Mouse (Mus musculus) forebrain, postnatal 0 days (tissue): ENCODE results near the gene Immp2l. TPM values are rescaled to one million over a fixed set of nuclear protein-coding genes. Genes with fewer than 3 reads are reported as not detected.

Experiments
- ATAC-seq: fragments of 200-750 bp; cut with Nextera tagmentation; 2 replicates; pipeline ENCODE4 v1.8.0; 2017; ENCODE audit warnings: mild to moderate bottlenecking, moderate library complexity
- DNase-seq: peaks from one replicate; pipeline ENCODE4 v3.0.0-alpha.2; 2015
- H3K27ac ChIP-seq: fragments of 300-500 bp; sonication (generic); 2 replicates; pipeline ENCODE4 v1.5.1; 2014; ENCODE audit warnings: low read depth, mild to moderate bottlenecking, antibody characterized with exemption, low read length, moderate library complexity, mixed read lengths
- H3K27me3 ChIP-seq: fragments of 300-500 bp; sonication (generic); 2 replicates; pipeline ENCODE4 v1.6.1; 2014; ENCODE audit warnings: mild to moderate bottlenecking, low read length, mixed read lengths; ENCODE audit not compliant: insufficient read depth
- H3K36me3 ChIP-seq: fragments of 300-500 bp; sonication (generic); 2 replicates; pipeline ENCODE4 v1.6.1; 2014; ENCODE audit warnings: mild to moderate bottlenecking, moderate library complexity; ENCODE audit not compliant: insufficient read depth
- H3K4me1 ChIP-seq: fragments of 300-500 bp; sonication (generic); 2 replicates; pipeline ENCODE4 v1.6.1; 2014; ENCODE audit warnings: antibody characterized with exemption; ENCODE audit not compliant: insufficient read depth
- H3K4me2 ChIP-seq: fragments of 300-500 bp; sonication (generic); 2 replicates; pipeline ENCODE4 v1.6.1; 2014; ENCODE audit warnings: low read depth, mild to moderate bottlenecking, moderate library complexity
- H3K4me3 ChIP-seq: fragments of 300-500 bp; sonication (generic); 2 replicates; pipeline ENCODE4 v1.5.1; 2014; ENCODE audit warnings: low read depth, low read length, mixed read lengths
- H3K9ac ChIP-seq: fragments of 300-500 bp; sonication (generic); 2 replicates; pipeline ENCODE4 v1.6.1; 2014; ENCODE audit warnings: mild to moderate bottlenecking
- H3K9me3 ChIP-seq: fragments of 300-500 bp; sonication (generic); 2 replicates; pipeline ENCODE4 v1.6.1; 2016; ENCODE audit warnings: low read length
- CTCF ChIP-seq: sonication (generic); IDR thresholded peaks from 2 replicates; pipeline ENCODE4 v1.5.1; 2016; ENCODE audit warnings: antibody characterized with exemption, control low read depth, low read depth
- WGBS: fragments of 180-500 bp; shearing (Covaris S2); extraction: QIAGEN DNeasy Blood & Tissue Kit; methylation state at CpG from one replicate; pipeline ENCODE4 v1.1.7; 2014; 5-methylcytosine and 5-hydroxymethylcytosine counted together
- polyA plus RNA-seq: library from polyadenylated mRNA; unstranded; fragments of >200 nt; fragmentation: Nextera tagmentation; extraction: Ambion mirVana; gene quantifications from 2 replicates; pipeline ENCODE4 v1.2.1, GENCODE M21; 2015
- total RNA-seq: library from RNA; depleted of rRNA; stranded (reverse); fragments of >200 nt; gene quantifications from 2 replicates; pipeline ENCODE4 v1.2.3, GENCODE M21; 2014

The Immp2l gene
- total and polyA plus RNA-seq, 2 experiments from 2014 or later: 5.9 to 19.4 TPM

DNA sequence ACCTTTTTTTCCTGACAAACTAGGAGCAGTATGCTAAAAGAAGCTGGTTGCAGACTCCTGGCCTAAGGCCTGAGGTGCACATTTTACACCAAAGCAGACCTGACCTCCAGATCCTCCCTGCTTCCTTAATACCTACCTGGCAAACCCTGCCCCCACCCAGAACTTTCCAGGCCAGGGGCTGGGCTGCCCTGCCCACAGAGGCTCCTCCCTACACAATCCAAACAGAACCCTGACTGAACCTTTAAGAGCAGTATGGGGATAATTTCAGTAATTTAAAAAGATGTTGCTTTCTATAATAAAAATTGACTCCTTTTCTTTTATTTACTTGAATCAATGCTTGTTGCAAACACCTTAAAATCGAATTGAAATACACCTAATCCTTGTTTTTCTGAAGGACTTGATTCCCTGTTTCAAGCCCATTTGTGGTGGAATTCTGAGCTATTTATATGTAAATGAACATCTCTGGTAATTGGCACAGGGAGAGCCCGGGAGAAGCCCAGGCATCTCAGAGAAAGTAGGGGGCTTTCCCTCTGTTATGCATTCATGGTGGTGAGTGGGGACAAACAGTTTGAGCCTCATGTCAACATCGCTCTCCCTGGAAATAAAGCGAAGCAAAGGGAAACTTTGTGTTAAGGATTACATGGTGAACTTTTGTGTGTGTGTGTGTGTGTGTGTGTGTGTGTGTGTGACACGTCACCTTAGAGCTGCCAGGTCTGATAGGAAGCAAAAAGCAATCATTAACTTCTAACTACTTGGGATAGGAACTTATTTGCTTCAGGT, 535.3 kb downstream of the Immp2l start:
- Histone ChIP-seq H3K27me3 (no peaks in the 10 kb centered on the region), H3K27ac (no peak overlapping the region), H3K4me2 (no peak overlapping the region), H3K4me3 (no peak overlapping the region), H3K4me1 (no peaks in the 10 kb centered on the region), H3K9ac (no peak overlapping the region), H3K36me3 (no peaks in the 10 kb centered on the region), H3K9me3 (no peaks in the 10 kb centered on the region)
- no peak for ATAC-seq
- DNase-seq: no peak
- WGBS: 16% methylated on average over 5 of the region's 5 CpGs
- TF ChIP-seq CTCF: no peak

GRCm38 (mm10) chr12:41565540-41566432, 541.9 kb downstream of the Immp2l start:
- Histone ChIP-seq H3K4me2 (peak overlapping the region; percentile 13; the same call in 1 of the 2 replicates), H3K36me3 (no peaks in the 10 kb centered on the region), H3K27ac (no peak overlapping the region), H3K4me1 (no peaks in the 10 kb centered on the region), H3K9ac (no peak overlapping the region), H3K4me3 (no peak overlapping the region), H3K27me3 (no peaks in the 10 kb centered on the region), H3K9me3 (no peaks in the 10 kb centered on the region)
- no peak for DNase-seq
- no peak for TF ChIP-seq CTCF
- peak; percentile 69 for ATAC-seq
- WGBS: 26% methylated on average over 18 of the region's 18 CpGs

DNA sequence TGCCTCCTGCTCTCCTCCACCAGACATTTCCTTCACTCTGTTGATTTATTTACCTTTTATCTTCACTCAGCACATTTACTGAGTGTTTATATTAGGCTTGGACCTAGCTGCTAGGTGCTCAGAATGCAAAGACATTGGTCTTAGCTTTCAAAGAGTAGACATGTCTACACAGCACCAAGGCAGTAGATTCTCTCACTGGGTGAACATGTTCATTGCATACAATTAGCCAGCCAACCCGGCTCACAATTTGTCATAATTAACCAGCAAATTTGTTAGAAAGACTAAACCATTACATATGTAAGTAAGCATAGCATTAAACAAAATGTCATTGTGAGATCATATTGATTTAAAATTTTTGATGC, 542.5 kb downstream of the Immp2l start:
- H3K4me2 ChIP-seq: 0 out of 2 replicates have a peak overlapping the region, but pooled peaks have one; percentile 13
- no peaks in the 10 kb centered on the region for H3K27me3 ChIP-seq
- TF ChIP-seq CTCF: no peak
- H3K27ac ChIP-seq: no peak overlapping the region
- H3K9ac ChIP-seq: no peak overlapping the region
- no peaks in the 10 kb centered on the region for H3K4me1 ChIP-seq
- 19% methylated on average over 1 of the region's 1 CpGs for WGBS
- H3K9me3 ChIP-seq: no peaks in the 10 kb centered on the region
- no peaks in the 10 kb centered on the region for H3K36me3 ChIP-seq
- ATAC-seq (0 out of 2 replicates have a peak, but pooled peaks have one; percentile 2), DNase-seq (no peak)
- no peak overlapping the region for H3K4me3 ChIP-seq

- H3K4me2 ChIP-seq: no peak overlapping the region
- TF ChIP-seq CTCF: no peak
- H3K4me3 ChIP-seq: no peak overlapping the region
- no peaks in the 10 kb centered on the region for H3K27me3 ChIP-seq
- H3K9me3 ChIP-seq: no peaks in the 10 kb centered on the region
- H3K4me1 ChIP-seq: no peaks in the 10 kb centered on the region
- H3K27ac ChIP-seq: no peak overlapping the region
- ATAC-seq (no peak), DNase-seq (no peak)
- WGBS: 40% methylated on average over 3 of the region's 3 CpGs
- no peak overlapping the region for H3K9ac ChIP-seq
- H3K36me3 ChIP-seq: no peaks in the 10 kb centered on the region
Measured at GRCm38 (mm10) chr12:41573754-41574153, 549.9 kb downstream of the Immp2l start.

DNA sequence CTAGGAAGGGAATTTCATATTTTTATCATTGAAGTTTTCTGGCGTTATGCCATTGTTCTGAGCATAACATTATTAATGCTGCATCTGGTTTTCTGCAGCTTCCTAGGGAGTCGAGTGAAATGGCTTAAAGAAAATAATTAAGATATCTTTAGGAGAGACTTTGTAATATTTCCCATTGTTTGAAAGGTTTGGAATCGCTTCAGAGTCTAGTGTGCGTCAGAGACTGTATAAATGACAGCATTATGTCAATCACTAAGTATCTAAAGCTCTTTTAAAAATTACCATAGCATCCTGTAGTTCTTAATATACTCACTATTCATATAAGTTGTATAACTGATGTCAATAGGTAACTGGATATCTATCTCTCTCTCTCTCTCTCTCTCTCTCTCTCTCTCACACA, 551.3 kb downstream of the Immp2l start:
- 57% methylated on average over 4 of the region's 4 CpGs for WGBS

DNA sequence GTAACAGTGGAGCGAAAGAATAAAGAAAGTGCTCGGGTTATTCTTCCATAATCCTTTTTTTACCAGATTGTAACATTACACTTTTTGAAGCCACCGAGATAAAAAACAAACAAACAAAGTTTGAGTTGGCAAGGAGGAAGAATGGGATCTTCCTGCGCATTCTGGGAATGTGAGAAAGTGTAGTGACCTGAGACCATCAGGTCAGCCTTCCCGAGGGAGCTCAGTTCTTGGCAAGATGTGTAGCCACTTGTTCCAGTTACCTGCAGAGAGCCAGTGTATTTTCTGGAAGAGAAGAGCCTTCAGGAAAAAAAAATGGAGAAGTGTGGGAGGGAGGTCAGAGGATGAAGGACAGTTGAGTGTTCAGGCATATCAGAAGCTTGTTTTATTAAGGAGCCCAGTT, 569.5 kb downstream of the Immp2l start:
- H3K36me3 ChIP-seq: no peaks in the 10 kb centered on the region
- H3K4me1 ChIP-seq: no peaks in the 10 kb centered on the region
- 83% methylated on average over 5 of the region's 5 CpGs for WGBS
- H3K4me3 ChIP-seq: no peak overlapping the region
- TF ChIP-seq CTCF: no peak
- no peak overlapping the region for H3K9ac ChIP-seq
- DNase-seq (no peak), ATAC-seq (no peak)
- H3K27me3 ChIP-seq: no peaks in the 10 kb centered on the region
- H3K27ac ChIP-seq: no peak overlapping the region
- no peaks in the 10 kb centered on the region for H3K9me3 ChIP-seq
- H3K4me2 ChIP-seq: no peak overlapping the region

More for the DNA sequence above, 551.3 kb downstream of the Immp2l start:
- no peak overlapping the region for H3K27ac ChIP-seq
- no peak for TF ChIP-seq CTCF
- no peak overlapping the region for H3K9ac ChIP-seq
- peak; percentile 29 for DNase-seq
- H3K9me3 ChIP-seq: no peaks in the 10 kb centered on the region
- H3K27me3 ChIP-seq: no peaks in the 10 kb centered on the region
- no peaks in the 10 kb centered on the region for H3K4me1 ChIP-seq
- H3K4me3 ChIP-seq: no peak overlapping the region
- H3K36me3 ChIP-seq: no peaks in the 10 kb centered on the region
- no peak overlapping the region for H3K4me2 ChIP-seq
- ATAC-seq: peak; percentile 38; the same call in 1 of the 2 replicates

DNA sequence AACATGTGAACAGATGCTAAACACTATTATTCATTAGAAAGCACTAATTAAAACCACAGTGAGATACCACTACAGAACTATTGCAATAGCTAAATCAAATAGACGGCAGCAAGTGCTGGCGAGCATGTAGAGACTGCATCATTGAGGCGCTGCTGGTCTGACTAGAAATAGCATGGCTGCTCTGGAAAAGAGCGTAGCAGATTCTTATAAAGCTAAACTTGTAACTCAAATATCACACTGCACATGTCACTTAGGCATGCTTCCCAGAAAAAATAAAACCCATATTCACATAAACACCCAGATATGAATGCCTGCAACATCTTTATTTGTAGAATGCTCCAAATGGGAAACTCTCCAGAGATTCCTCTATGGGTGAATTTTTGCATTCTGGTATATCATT, 570.1 kb downstream of the Immp2l start:
- ATAC-seq (peak; percentile 83), DNase-seq (peak; percentile 71)
- WGBS: 71% methylated on average over 4 of the region's 4 CpGs
- Histone ChIP-seq H3K27ac (no peak overlapping the region; the same call in 1 of the 2 replicates), H3K4me3 (no peak overlapping the region), H3K4me2 (no peak overlapping the region), H3K9ac (no peak overlapping the region), H3K4me1 (no peaks in the 10 kb centered on the region), H3K36me3 (no peaks in the 10 kb centered on the region), H3K9me3 (no peaks in the 10 kb centered on the region), H3K27me3 (no peaks in the 10 kb centered on the region)
- TF ChIP-seq CTCF: no peak
